Mouse (Mus musculus) cerebellum, postnatal 10 days (tissue): ENCODE results near the gene Dnase1l2.

Source experiments
- DNase-seq, 2 experiments: peaks; one replicate each; pipeline ENCODE4 v3.0.0; 2021; ENCODE audit warnings: mixed read lengths in 2 of 2

The Dnase1l2 gene

DNA sequence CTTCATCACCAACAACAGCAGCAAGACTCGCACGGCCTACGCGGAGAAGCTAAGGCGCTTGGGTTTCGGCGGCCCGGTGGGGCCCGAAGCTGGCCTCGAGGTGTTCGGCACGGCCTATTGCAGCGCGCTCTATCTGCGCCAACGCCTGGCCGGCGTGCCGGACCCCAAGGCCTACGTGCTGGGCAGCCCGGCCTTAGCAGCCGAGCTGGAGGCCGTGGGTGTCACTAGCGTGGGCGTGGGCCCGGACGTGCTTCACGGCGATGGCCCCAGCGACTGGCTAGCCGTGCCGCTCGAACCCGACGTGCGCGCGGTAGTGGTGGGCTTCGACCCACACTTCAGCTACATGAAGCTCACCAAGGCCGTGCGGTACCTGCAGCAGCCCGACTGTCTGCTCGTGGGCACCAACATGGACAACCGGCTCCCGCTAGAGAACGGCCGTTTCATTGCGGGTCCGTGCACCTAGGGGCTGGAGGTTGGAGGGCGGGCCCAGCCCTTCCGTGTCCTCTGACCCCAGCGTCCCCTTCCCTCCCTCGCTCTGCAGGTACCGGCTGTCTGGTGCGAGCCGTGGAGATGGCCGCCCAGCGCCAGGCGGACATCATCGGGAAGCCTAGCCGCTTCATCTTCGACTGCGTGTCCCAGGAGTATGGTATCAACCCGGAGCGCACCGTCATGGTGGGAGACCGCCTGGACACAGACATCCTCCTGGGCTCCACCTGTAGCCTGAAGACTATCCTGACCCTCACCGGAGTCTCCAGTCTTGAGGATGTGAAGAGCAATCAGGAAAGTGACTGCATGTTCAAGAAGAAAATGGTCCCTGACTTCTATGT is 28.0 kb upstream of the Dnase1l2 start:
- peak in 1 of 2 experiments; percentile 58 for DNase-seq

DNA sequence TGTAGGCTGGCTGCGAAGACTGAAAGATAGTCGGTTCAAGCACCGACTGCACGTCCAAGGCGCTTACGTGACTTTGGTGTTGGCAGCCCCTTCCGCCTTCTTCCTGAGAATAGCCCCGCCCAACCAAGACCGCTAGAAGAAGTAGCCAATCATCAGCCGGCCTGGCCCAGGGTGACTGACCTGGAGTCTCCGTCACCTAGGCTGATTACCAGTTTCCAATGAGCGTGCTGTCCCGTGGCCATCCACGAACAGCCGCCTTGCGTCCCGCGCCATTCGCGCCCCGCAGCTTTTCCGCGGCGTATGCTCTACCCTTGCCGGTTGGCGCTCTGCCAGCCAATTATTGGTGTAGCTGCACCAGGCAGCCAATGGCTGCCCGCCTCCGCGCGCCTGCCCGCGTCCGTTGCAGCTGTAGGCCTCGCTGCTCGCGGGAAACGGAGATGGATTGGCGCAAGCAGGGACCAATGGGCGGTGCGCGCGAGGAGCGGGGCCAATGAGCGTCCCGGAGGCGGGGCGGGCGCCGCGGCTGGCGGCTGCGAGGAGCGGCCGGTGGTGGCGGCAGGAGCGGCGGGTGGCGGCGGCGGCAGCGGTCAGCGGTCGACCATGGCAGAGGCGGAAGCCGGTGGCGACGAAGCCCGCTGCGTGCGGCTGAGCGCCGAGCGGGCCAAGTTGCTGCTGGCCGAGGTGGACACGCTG is 27.2 kb upstream of the Dnase1l2 start, which contains the start of the genes E4f1 and Pgp:
E4f1 (minus strand) TSS at position 404 of the 693 bp plus-strand sequence.
Pgp (plus strand) TSS at position 483 of the 693 bp plus-strand sequence.
- peak; percentile 100 for DNase-seq

DNA sequence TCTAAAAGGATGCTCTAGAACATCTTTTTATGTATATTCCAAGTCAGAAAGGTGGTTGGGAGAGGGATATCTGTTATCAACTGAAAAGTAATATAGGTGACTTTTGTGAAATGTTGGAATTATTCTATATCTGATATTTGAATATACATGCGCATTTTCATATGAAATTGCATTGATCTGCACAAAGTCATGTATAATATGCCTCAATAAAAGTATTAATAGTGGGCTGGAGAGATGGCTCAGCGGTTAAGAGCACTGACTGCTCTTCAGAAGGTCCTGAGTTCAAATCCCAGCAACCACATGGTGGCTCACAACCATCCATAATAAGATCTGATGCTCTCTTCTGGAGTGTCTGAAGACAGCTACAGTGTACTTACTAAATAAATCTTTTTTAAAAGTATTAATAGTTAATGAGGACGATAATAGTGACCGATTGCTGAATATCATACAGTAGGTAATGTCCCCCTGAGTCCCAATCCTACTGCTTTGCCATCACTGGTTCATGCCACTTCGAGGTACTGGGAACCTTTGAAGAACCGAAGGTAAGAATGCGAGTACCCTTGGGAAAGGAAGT is 26.5 kb upstream of the Dnase1l2 start:
- no peak for DNase-seq

DNA sequence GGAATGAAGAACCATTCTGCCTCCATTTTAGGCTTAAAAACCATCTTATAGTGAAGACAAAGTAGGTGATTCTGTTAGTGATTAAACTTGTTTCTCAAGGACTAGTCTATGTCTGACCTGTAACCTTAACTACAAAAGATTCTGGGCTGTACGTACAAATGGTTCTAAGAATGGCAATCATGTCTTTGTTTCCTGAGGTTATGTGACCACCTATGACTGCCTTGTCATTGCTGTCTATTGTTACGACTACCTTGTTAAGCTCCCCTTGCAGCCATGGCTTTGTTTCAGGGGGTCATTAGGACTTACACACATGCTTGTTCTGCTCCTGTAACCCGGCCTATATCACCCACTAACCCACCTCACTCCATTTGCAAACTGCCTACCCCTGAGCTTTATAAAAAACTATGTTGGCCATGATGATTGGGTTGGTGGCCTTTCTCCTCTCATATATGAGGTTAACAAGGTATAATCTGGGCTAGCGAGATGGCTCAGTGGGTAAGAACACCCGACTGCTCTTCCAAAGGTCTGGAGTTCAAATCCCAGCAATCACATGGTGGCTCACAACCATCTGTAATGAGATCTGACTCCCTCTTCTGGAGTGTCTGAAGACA is 25.8 kb upstream of the Dnase1l2 start:
- no peak for DNase-seq

DNA sequence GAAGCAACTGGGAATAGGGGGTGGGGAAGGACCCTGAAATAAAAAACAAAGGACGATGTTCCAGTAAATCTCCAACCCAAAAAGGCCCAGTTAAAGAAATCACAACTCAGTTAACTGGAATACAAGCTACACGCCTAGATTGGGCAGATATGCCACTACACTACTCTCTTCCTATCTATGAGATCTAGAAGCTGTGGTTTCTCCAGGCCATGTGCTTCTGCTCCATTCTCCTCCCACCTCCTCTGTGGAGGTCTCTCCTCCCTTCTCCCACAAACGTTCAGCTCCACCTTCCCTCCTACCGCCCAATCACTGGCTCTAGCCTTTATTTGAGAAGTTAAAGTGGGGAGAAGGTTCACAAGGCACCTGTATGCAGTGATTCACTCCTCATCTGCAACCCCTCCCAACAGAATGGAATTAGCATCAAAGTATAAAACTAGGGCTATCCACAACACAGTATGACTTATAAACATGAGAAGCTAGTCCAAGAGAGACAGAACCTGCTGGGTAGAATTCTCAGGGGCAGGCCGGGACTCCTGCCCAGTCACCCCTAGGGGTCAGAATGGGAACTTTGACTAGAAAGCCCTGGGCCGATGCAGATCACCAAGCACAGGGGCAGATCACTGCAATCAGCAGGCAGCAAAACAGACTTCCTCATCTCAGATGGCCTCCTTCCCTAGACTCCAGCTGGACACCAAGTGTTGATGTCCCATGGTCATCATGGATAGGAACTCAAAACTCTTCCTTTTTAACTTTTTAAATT is 20.6 kb upstream of the Dnase1l2 start:
- no peak for DNase-seq

DNA sequence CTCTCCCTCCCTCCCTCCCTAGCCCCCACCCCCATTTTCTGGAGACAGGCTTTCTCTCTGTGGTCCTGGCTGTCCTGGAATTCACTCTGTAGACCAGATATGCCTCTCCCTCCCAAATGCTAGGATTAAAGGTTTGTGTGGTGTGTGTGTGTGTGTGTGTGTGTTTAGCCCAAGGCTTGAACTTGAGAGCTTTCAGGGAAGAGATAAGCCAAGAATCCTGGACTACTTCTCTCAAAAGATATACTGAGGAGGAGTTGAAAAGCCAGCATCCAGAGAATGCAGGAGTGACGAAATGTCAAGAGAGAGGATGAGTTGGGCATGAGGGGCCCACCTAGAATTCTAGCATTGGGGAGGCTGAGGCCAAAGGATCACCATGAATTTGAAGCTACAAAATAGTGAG is 20.0 kb upstream of the Dnase1l2 start:
- DNase-seq: no peak

DNA sequence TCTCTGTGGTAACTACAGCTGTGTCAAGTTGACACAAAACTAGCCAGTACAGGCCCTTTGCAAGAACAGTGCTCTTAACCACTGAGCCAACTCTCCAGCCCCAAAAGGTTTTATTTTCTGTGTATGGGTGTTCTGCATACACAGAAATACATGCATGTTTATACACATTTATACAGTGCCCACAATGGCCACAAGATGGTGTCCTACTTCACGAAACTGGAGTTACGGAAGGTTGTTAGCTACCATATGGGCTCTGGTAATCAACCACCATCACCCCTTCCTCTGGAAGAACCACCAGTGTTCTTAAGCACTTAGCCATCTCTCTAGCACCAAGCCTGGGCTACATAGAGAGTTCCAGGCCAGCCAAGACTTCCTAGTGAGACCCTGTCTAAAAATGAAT is 18.7 kb upstream of the Dnase1l2 start:
- DNase-seq: peak; percentile 56 to 59

DNA sequence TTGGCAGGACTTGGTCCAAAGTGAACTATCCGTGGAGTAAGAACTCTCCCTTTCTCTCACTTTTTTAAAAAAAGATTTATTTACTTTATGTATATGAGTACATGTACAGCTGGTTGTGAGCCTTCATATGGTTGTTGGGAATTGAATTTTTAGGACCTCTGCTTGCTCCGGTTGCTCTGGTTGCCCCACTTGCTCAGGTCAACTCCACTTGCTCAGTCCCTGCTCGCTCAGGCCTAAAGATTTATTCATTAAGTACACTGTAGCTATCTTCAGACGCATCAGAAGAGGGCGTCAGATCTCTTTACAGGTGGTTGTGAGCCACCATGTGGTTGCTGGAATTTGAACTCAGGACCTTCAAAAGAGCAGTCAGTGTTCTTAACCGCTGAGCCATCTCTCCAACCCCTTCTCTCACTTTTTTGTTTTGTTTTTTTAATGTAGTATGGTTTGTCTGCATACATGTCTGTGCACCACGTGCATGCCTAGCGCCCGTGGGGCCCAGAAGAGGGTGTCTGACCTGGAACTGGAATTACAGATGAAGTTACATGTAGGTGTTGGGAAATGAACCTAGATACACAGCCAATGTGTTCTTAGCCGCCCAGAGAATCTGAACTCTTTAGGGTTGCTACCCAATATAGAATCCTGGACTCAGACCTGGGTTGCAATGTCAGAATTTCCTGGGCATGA is 12.8 kb upstream of the Dnase1l2 start:
- DNase-seq: peak; percentile 16 to 19

DNA sequence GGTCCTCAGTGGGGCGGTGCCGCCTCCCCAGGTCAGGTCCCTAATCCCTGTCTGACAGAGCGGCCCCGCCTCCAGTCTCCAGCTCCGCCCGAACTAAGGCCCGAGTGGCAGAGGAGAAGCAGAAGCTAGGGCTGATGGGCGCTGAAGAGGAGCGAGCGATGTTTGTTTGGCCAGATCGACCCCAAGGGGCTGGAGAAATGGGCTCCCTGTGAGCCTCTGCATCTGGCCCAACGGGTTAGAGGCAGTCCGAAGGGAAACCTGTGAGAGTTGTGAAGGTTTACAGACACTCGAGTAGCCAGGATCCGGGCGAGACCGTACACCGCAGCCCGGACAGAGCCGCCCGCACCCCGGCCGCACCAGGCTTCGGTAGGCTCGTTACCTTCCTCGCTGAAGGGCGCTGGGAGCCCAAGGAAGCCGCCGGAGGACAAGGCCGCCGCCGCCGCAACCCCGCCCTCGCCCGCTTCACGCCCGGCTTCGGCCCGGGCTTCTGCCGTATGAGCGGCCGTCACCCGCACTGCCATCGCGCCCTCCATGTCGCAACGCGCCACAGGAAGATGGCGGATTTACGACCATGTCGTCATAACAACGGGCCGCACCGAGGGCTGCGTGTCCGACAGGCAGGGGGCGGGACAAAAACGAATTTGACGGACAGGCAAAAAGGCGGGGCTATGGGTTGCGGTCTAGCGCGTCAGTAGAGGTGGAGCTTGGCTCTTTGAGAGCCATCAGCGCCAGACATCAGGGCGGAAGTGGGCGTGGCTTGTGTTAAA is 12.0 kb upstream of the Dnase1l2 start:
- peak; percentile 99 to 100 for DNase-seq

DNA sequence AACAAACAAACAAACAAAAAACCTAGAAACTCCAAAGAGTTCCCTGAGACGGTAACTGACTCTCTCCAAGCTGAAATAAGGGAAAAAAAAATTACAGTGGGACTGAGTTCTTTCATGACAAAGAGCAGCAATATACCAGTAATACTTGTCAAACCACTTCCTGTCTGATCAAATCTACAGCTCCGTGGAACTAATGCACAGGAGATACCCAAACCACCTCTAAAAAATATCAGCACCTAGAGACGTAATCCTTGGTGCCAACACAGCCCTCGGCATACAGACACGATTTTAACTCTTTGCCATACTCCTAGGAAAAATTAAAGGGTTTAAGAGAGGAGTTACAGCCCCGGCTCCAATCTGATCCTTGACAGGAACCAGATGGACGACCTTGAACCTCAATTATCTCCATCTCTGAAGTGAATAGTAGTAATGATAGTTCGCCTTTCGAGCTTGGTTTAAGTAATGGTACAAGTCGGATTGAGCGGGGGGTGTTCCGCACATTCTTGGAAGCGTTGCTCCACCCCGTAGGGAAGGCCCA is 11.4 kb upstream of the Dnase1l2 start:
- DNase-seq: no peak

DNA sequence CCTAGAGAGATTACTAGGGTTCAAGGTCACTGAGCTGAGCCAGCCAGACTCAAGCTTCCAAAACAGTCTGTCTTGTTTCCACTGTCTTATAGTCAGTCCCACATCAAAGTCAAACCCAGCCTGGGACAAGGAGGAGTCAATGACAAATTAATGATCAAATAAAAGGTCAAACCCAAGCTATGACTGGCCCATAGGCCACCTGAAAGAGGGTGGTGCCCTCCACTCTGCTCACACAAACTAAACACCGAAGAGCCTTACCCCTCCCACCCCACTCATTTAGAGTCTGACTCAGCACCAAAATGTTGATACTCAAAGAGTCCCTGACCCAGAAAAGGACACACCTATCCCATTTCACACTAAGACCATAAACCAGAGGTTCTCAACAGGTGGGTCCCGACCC is 10.5 kb upstream of the Dnase1l2 start:
- peak in 1 of 2 experiments; percentile 24 for DNase-seq

DNA sequence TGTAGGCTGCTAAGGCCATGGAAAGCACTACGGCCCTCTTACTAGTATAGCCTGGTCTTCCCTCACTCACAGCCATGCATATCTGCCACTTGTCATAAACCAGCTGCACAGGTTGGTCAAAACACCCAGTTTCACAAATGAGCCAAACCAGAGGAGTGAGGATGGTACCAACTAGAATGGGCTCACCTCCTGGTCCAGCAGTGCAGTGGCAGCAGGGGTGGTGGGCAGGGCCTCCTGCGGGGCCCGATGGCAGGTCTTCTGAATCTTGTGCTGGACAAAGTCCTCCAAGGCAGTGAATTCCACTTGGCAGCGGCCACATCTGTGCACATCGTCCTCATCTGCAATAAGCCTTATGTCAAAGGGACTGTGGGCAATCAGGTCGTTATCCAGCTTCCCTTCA is 8.3 kb upstream of the Dnase1l2 start:
- DNase-seq: no peak

DNA sequence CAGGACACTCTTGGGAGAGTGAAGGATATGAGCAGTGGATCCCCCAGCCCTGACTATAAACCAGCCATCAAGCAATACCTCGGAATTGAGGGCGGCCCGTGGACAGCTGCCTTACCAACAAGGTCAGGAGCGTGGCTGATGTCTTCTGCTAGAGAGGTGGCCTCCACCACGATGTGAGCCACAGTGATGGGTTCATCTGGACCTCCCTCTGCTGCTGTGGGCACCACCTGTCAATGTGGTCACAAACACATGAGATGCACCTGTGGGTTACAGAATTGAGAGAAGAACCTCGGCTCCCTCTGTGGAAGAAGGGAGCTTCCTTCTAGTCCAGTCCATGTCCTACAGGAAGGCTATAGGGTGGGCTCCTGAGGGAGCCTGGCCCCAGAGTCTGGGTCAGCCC is 6.6 kb upstream of the Dnase1l2 start:
- DNase-seq: no peak

DNA sequence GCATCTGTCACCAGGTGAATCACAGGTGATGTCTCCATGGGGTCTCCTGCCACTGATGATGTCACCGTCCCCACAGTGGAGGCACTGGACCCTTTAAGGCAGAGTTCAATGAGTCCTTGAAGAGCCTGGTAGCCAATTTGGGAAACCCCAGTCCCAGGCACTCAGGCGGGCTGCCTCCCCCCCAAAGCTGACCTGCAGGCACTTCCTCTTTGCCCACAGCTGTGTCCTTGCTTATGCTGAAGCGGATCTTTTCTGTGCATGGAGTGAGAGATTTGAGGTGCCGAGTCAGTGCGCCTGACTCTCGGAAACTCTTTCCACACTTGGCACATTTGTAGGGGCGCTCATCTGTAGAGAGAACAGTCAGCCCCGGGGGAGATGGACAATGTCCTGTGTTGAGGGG is 3.7 kb upstream of the Dnase1l2 start:
- peak in 1 of 2 experiments; percentile 8 for DNase-seq

DNA sequence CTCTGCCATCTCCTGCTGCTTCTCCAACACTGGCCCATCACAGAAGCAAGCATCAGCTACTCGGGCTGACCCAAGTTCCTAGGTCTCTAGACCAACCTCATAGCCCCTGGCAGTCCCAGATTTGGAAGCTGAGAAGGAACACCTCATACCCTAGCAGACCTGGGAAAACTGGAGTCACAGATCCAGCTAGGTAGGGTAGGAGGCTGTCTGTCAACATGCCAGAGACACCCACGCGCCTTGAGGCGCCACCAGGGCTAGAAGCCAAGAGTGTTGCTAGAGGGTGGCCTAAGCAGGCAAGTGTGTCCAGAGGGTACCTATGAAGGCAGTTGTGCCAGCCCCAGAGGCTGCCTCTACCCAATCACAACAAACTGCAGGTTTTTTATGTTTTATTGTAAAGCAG is 504 bp upstream of the Dnase1l2 start:
- DNase-seq: peak; percentile 30 to 42

DNA sequence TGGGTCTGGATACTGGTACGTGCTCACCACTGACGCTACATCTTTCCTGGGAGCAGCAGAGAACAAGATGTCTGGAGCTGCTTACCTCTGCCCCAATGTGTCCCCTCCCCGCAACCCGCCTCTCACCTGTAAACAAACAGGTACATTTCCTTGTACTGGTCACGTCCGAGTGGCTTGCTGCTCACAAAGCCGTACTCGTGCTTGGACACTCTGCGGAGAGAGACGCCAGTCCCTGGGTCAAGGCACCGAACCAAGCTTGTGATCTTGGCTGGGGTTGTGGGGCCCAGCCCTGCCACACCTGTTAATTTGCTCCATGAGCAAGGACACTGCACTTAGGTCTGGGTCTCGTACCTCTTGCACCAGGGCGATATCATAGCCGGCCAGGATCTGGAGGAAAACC is 798 bp downstream of the Dnase1l2 start:
- no peak for DNase-seq

DNA sequence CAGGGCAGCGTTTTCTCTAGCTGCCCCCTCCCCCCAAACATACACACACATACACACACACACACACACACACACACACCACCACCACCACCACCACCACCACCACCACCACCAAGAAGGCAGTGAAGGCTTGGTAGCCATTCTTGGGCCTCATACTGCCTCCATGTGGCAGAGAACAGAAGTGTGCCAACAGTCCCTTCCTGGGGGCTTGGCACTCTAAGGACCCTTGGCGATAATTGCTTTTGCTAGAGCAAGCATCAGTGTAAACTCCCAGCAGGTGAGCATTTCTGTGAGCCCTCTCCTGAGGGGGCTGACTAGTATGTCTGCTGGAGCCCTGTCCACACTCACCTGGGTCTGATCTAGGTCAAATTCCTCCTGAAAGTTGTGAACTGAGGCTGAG is 1.8 kb downstream of the Dnase1l2 start:
- peak; percentile 47 to 52 for DNase-seq

DNA sequence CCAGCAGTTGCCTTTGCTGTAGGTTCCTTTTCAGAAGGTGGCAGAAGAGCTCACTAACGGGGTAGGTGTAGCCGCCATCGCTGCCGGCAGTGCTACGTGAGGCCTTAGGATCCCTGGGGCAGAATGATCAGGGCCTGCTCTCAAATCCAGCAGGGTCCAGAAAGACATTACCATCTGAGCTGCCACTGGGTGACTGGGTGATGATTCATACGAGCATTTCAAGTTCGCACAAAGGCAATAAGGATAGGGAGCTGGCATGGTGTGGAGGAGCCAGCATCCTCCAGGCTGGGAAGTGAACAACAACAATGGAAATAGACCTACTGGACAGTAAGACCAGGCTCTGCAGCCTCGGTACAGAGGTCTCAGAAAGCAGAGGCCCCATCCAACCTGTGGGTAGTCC is 2.5 kb downstream of the Dnase1l2 start:
- no peak for DNase-seq

DNA sequence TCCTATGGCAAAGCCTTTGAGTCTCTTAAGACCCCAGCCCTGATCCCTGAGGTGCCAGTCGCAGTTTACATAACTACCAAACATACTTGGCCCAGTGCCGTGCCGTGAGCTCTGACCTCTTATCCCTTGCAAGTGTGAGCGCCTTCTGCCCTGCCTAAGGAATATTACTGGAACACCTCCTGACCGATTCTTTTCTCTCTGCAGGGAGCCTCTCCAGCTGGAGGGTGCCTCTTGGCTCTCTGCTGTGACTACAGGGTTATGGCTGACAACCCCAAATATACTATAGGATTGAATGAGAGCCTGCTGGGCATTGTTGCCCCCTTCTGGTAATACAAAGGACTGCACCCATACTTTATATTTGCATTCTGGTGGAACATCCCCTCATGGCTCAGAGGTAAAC is 5.9 kb downstream of the Dnase1l2 start:
- peak; percentile 57 to 73 for DNase-seq

DNA sequence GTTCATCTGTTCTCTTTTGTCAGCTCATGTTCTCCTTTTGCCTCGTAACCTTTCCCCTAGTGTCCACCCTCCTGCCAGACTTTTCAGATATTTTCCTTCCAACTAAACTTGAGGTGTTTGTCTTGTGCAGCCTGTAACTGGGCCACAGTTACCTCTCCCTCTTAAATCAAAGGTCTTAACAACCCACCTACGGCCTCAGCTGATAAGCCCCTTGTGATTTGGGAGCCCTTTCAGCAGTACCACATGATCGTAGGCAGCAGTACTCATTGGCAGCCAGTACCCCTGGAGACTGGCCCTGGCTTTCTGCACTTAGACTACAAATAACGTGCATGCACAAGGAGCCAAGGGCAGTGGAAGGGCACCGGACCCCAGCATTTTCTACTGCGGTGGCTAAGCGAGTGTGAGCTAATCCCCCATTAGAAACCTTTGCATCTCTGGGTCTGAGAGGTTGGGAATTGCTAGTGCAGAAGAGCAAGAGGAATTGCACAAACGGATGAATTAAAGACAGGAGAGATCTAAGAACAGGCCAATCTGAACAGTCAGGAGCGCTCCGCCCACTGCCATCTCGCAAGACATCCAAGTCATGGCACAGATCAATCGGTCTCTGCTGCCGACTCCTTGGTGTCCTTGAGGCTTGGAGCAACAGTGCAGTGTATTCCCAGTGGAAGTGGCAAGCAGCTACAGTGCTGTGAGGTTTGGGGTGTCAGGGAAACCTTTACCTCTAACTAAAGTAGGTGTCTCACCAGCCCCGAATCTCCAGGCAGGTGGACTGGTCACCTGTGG is 13.5 kb downstream of the Dnase1l2 start:
- no peak for DNase-seq
